Mouse (Mus musculus) stomach, adult 2 months (tissue): Measurements from ENCODE around the gene Dpy19l1. TPM values are rescaled to one million over a fixed set of nuclear protein-coding genes. Genes with fewer than 3 reads are reported as not detected.

Experiments
- polyA plus RNA-seq: library from polyadenylated mRNA; depleted of rRNA; stranded (reverse); fragments of >200 nt; gene quantifications from 2 replicates; pipeline ENCODE4 v1.2.3, GENCODE M21; 2012; rRNA removed

Dpy19l1 gene
- polyA plus RNA-seq: 0.85 and 0.88 TPM in 2 replicates

GRCm38 (mm10) chr9:24503067-24503857, at the start of gene Dpy19l1:
TSS of gene Dpy19l1 (minus strand) at chr9:24503140.

Other genes with a start within 250 kb of the Dpy19l1 start
- gene Cypt4, start 122.1 kb upstream of the Dpy19l1 start, polyA plus RNA-seq: not detected in 2 replicates
- gene Dpy19l2, start 193.2 kb upstream of the Dpy19l1 start, polyA plus RNA-seq: not detected in 2 replicates